Mouse (Mus musculus) hindbrain, embryonic 14.5 days (tissue): ENCODE data around the gene Gm14180. TPM values are rescaled to one million over a fixed set of nuclear protein-coding genes. Genes with fewer than 3 reads are reported as not detected.
"Not testable (repeated sequence)": the region's sequence is repeated elsewhere in the genome, so short reads cannot be mapped to it uniquely, and the experiment has no call there.

Source experiments
- ATAC-seq: fragments of 200-750 bp; cut with Nextera tagmentation; 2 replicates; pipeline ENCODE4 v1.8.0; 2017; ENCODE audit warnings: moderate number of reproducible peaks, mild to moderate bottlenecking, moderate TSS enrichment, moderate library complexity; ENCODE audit not compliant: low FRiP score
- DNase-seq: peaks from one replicate; pipeline ENCODE4 v3.0.0-alpha.2; 2015; ENCODE audit warnings: low spot score
- H3K27ac ChIP-seq: fragments of 300-500 bp; sonication (generic); 2 replicates; pipeline ENCODE4 v1.5.1; 2014; ENCODE audit warnings: mild to moderate bottlenecking, moderate library complexity
- H3K27me3 ChIP-seq: fragments of 300-500 bp; sonication (generic); 2 replicates; pipeline ENCODE4 v1.6.1; 2014; ENCODE audit warnings: mild to moderate bottlenecking, low read length, mixed read lengths; ENCODE audit not compliant: control insufficient read depth, insufficient read depth
- H3K36me3 ChIP-seq: fragments of 300-500 bp; sonication (generic); replicated peaks from 2 replicates; pipeline ENCODE4 v1.6.1; 2014; ENCODE audit not compliant: control insufficient read depth, insufficient read depth
- H3K4me1 ChIP-seq: fragments of 300-500 bp; sonication (generic); replicated peaks from 2 replicates; pipeline ENCODE4 v1.6.1; 2014; ENCODE audit warnings: antibody characterized with exemption, low read length, mixed read lengths; ENCODE audit not compliant: control insufficient read depth, insufficient read depth
- H3K4me2 ChIP-seq: fragments of 300-500 bp; sonication (generic); replicated peaks from 2 replicates; pipeline ENCODE4 v1.6.1; 2014; ENCODE audit warnings: mild to moderate bottlenecking, moderate library complexity
- H3K4me3 ChIP-seq: fragments of 300-500 bp; sonication (generic); replicated peaks from 2 replicates; pipeline ENCODE4 v1.5.1; 2014; ENCODE audit warnings: mild to moderate bottlenecking, low read length
- H3K9ac ChIP-seq: fragments of 300-500 bp; sonication (generic); 2 replicates; pipeline ENCODE4 v1.6.1; 2014
- H3K9me3 ChIP-seq: fragments of 300-500 bp; sonication (generic); 2 replicates; pipeline ENCODE4 v1.6.1; 2016; ENCODE audit warnings: low read length; ENCODE audit not compliant: control insufficient read depth
- WGBS: fragments of 180-500 bp; shearing (Covaris S2); extraction: QIAGEN DNeasy Blood & Tissue Kit; methylation state at CpG from one replicate; pipeline ENCODE4 v1.1.7; 2014; 5-methylcytosine and 5-hydroxymethylcytosine counted together
- polyA plus RNA-seq: library from polyadenylated mRNA; unstranded; fragments of >200 nt; fragmentation: Nextera tagmentation; extraction: Ambion mirVana; gene quantifications from 2 replicates; pipeline ENCODE4 v1.2.1, GENCODE M21; 2014

Gene Gm14180
- polyA plus RNA-seq, 1 experiment from 2014 or later = not detected

DNA sequence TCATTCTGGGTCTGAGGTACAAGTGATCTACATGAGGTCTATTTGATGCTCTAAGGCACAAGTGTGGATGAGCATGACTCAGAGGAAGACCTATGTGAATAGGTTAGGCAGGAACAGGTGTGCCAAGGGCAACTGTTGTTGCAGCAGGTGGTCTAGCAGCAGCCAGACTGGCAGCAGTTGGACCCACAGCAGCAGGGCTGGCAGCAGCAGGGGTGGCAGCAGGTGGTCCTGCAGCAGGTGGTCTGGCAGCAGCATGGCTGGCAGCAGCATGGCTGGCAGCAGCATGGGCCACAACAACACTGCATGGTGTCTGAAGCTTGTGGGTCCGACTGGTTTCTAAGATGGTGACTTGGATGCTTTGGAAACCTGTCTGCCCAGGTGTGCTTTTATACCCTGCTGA is 48.9 kb downstream of the Gm14180 start:
- not testable (repeated sequence) for H3K4me3 ChIP-seq, H3K9me3 ChIP-seq, H3K4me1 ChIP-seq, H3K27ac ChIP-seq, DNase-seq, H3K36me3 ChIP-seq, H3K9ac ChIP-seq, ATAC-seq, H3K27me3 ChIP-seq, H3K4me2 ChIP-seq
- WGBS = 68% methylated on average over 1 of the region's 1 CpGs

Other genes starting within 250 kb of the Gm14180 start
- 0.32 TPM in 1 of 2 replicates, not detected in the other for gene Krt23, start 241.2 kb downstream of the Gm14180 start, polyA plus RNA-seq
- not detected in 2 replicates for gene Krt39, start 213.0 kb downstream of the Gm14180 start, polyA plus RNA-seq
- gene Krt40, start 191.1 kb downstream of the Gm14180 start, polyA plus RNA-seq = not detected in 2 replicates
- not detected in 2 replicates for gene Krtap3-3, start 183.4 kb downstream of the Gm14180 start, polyA plus RNA-seq
- gene Krtap3-2, start 177.4 kb downstream of the Gm14180 start, polyA plus RNA-seq = not detected in 2 replicates
- not detected in 2 replicates for gene Gm11939, start 174.8 kb downstream of the Gm14180 start, polyA plus RNA-seq
- gene Krtap3-1, start 167.7 kb downstream of the Gm14180 start, polyA plus RNA-seq = not detected in 2 replicates
- not detected in 2 replicates for gene Krtap1-5, start 153.3 kb downstream of the Gm14180 start, polyA plus RNA-seq
- gene Krtap1-4, start 150.6 kb downstream of the Gm14180 start, polyA plus RNA-seq = not detected in 2 replicates
- gene Krtap1-3, start 143.0 kb downstream of the Gm14180 start, polyA plus RNA-seq = not detected in 2 replicates
- not detected in 2 replicates for gene Krtap9-3, start 136.2 kb downstream of the Gm14180 start, polyA plus RNA-seq
- not detected in 2 replicates for gene Gm11938, start 131.0 kb downstream of the Gm14180 start, polyA plus RNA-seq
- not detected in 2 replicates for gene Gm11937, start 124.1 kb downstream of the Gm14180 start, polyA plus RNA-seq
- not detected in 2 replicates for gene Krtap2-4, start 119.4 kb downstream of the Gm14180 start, polyA plus RNA-seq
- not detected in 2 replicates for gene Gm11562, start 113.9 kb downstream of the Gm14180 start, polyA plus RNA-seq
- not detected in 2 replicates for gene Krtap4-1, start 106.1 kb downstream of the Gm14180 start, polyA plus RNA-seq
- not detected in 2 replicates for gene Krtap4-2, start 99.2 kb downstream of the Gm14180 start, polyA plus RNA-seq
- not detected in 2 replicates for gene Krtap4-7, start 90.2 kb downstream of the Gm14180 start, polyA plus RNA-seq
- gene Gm11555, start 84.1 kb downstream of the Gm14180 start, polyA plus RNA-seq = not detected in 2 replicates
- gene Gm11563, start 75.3 kb downstream of the Gm14180 start, polyA plus RNA-seq = not detected in 2 replicates
- not detected in 2 replicates for gene Krtap4-6, start 68.3 kb downstream of the Gm14180 start, polyA plus RNA-seq
- not detected in 2 replicates for gene Gm14190, start 43.5 kb downstream of the Gm14180 start, polyA plus RNA-seq
- not detected in 2 replicates for gene Gm11595, start 38.6 kb upstream of the Gm14180 start, polyA plus RNA-seq
- not detected in 2 replicates for gene Krtap4-8, start 46.4 kb upstream of the Gm14180 start, polyA plus RNA-seq
- gene Krtap4-9, start 50.9 kb upstream of the Gm14180 start, polyA plus RNA-seq = not detected in 2 replicates
- gene Gm11596, start 59.2 kb upstream of the Gm14180 start, polyA plus RNA-seq = not detected in 2 replicates
- not detected in 2 replicates for gene Gm11569, start 64.6 kb upstream of the Gm14180 start, polyA plus RNA-seq
- gene Gm11554, start 70.2 kb upstream of the Gm14180 start, polyA plus RNA-seq = not detected in 2 replicates
- not detected in 2 replicates for gene Krtap4-13, start 75.6 kb upstream of the Gm14180 start, polyA plus RNA-seq
- not detected in 2 replicates for gene Gm11564, start 81.4 kb upstream of the Gm14180 start, polyA plus RNA-seq
- not detected in 2 replicates for gene 2300003K06Rik, start 103.8 kb upstream of the Gm14180 start, polyA plus RNA-seq
- not detected in 2 replicates for gene Krtap4-16, start 117.3 kb upstream of the Gm14180 start, polyA plus RNA-seq
- not detected in 2 replicates for gene Gm11568, start 123.6 kb upstream of the Gm14180 start, polyA plus RNA-seq
- gene Gm11559, start 130.2 kb upstream of the Gm14180 start, polyA plus RNA-seq = not detected in 2 replicates
- not detected in 2 replicates for gene Krtap9-1, start 139.1 kb upstream of the Gm14180 start, polyA plus RNA-seq
- gene Gm11567, start 144.9 kb upstream of the Gm14180 start, polyA plus RNA-seq = not detected in 2 replicates
- gene Krtap31-1, start 173.6 kb upstream of the Gm14180 start, polyA plus RNA-seq = not detected in 2 replicates
- gene Gm11565, start 180.5 kb upstream of the Gm14180 start, polyA plus RNA-seq = not detected in 2 replicates
- not detected in 2 replicates for gene Krtap31-2, start 202.0 kb upstream of the Gm14180 start, polyA plus RNA-seq
- not detected in 2 replicates for gene Krtap9-5, start 214.2 kb upstream of the Gm14180 start, polyA plus RNA-seq
- gene Krtap29-1, start 244.8 kb upstream of the Gm14180 start, polyA plus RNA-seq = not detected in 2 replicates